In genomic region chrX:159697030-159697454, GRCm38 (mm10) we compare ENCODE assay signal across 10 mouse cellular contexts.
DNase-seq lines count a peak whose midpoint lies in the region; ATAC-seq and TF ChIP-seq lines count a peak whose summit lies in the region.
"Had no signal": no experiment of that assay in that cellular context is flagged by ENCODE, and none has a peak within 500 bp of the region (broad histone marks: within the 10 kb centered on the region; RNA-seq: fewer than 3 reads in every experiment).

No protein-coding gene starts in this region.

- peaks cover 3% of the 10 kb centered on the region; the same call in 1 of the 2 replicates for H3K4me1 ChIP-seq in intestine, embryonic 14.5 days (replicated peaks; ENCODE audit: control insufficient read depth, insufficient read depth, low read length)
- no peaks in the 10 kb centered on the region for H3K4me1 ChIP-seq in intestine, postnatal 0 days (replicated peaks; ENCODE audit: control insufficient read depth, insufficient read depth, low read length)
- H3K4me1 ChIP-seq: embryonic facial prominence, embryonic 13.5 days had no signal

- H3K27ac ChIP-seq in intestine, embryonic 14.5 days (ENCODE audit: low read depth), result no peak overlapping the region
- no peak overlapping the region for H3K27ac ChIP-seq in intestine, postnatal 0 days (ENCODE audit: low read depth, low read length)
- H3K27ac ChIP-seq: embryonic facial prominence, embryonic 13.5 days had no signal

- DNase-seq in intestine, embryonic 14.5 days (ENCODE audit: low spot score), result no peak
- peak; percentile 34 for DNase-seq in kidney, postnatal 14 days
- peak; percentile 68 to 84 for DNase-seq in thymus, adult 18-20 months
- DNase-seq in retina, embryonic 14.5 days (ENCODE audit: low spot score), result no peak
- DNase-seq in adrenal gland, postnatal 14 days, result no peak
- no peak for DNase-seq in urinary bladder, postnatal 36 days (ENCODE audit: low spot score in 2 of 2)

- H3K4me2 ChIP-seq in intestine, embryonic 14.5 days (ENCODE audit: low read length), result no peak overlapping the region
- H3K4me2 ChIP-seq in intestine, postnatal 0 days (replicated peaks; ENCODE audit: low read depth), result no peak overlapping the region
- H3K4me2 ChIP-seq: embryonic facial prominence, embryonic 13.5 days had no signal

- H3K9ac ChIP-seq in intestine, embryonic 14.5 days (ENCODE audit: low read length), result no peak overlapping the region
- no peak overlapping the region for H3K9ac ChIP-seq in intestine, postnatal 0 days (ENCODE audit: low read depth, low read length)
- H3K9ac ChIP-seq: embryonic facial prominence, embryonic 13.5 days had no signal

- H3K9me3 ChIP-seq in intestine, embryonic 14.5 days (ENCODE audit: control insufficient read depth, low read length), result no peaks in the 10 kb centered on the region
- H3K9me3 ChIP-seq in intestine, postnatal 0 days (ENCODE audit: control insufficient read depth), result no peaks in the 10 kb centered on the region
- H3K9me3 ChIP-seq: embryonic facial prominence, embryonic 13.5 days had no signal

- H3K27me3 ChIP-seq in intestine, embryonic 14.5 days (replicated peaks; ENCODE audit: control insufficient read depth, insufficient read depth, low read length), result no peaks in the 10 kb centered on the region
- no peaks in the 10 kb centered on the region for H3K27me3 ChIP-seq in intestine, postnatal 0 days (replicated peaks; ENCODE audit: control insufficient read depth, insufficient read depth, low read length)

- WGBS in intestine, embryonic 14.5 days, result 22% methylated on average over 4 of the region's 4 CpGs
- WGBS in intestine, postnatal 0 days, result 37% methylated on average over 4 of the region's 4 CpGs

- no peak for TF ChIP-seq CTCF in intestine, postnatal 0 days (IDR thresholded peaks at IDR 0.05; ENCODE audit: low read depth)

- ATAC-seq in intestine, embryonic 14.5 days (replicated peaks; ENCODE audit: low FRiP score, low TSS enrichment, low read depth), result 0 out of 2 replicates have a peak, but pooled peaks have one; percentile 5
- no peak for ATAC-seq in intestine, postnatal 0 days
- peak; percentile 64 for ATAC-seq in granulocyte monocyte progenitor cell, adult 5-6 weeks (replicated peaks; ENCODE audit: poor library complexity, severe bottlenecking)
- ATAC-seq: Patski had no signal

- H3K4me3 ChIP-seq in intestine, embryonic 14.5 days (ENCODE audit: low read depth, low read length), result no peak overlapping the region
- H3K4me3 ChIP-seq in intestine, postnatal 0 days (ENCODE audit: low read depth, low read length), result no peak overlapping the region
- H3K4me3 ChIP-seq: embryonic facial prominence, embryonic 13.5 days had no signal

- H3K36me3 ChIP-seq in intestine, embryonic 14.5 days (ENCODE audit: control insufficient read depth, insufficient read depth, low read length), result no peaks in the 10 kb centered on the region
- no peaks in the 10 kb centered on the region for H3K36me3 ChIP-seq in intestine, postnatal 0 days (ENCODE audit: control insufficient read depth, insufficient read depth)
- H3K36me3 ChIP-seq: embryonic facial prominence, embryonic 13.5 days had no signal

Comparison
In these comparisons a context has a peak if more than half of its experiments do, and no peak if none do; other contexts are left out.
1. DNase-seq: peak in kidney, postnatal 14 days (single experiment) and thymus, adult 18-20 months (2 of 2); none in intestine, embryonic 14.5 days (single experiment), retina, embryonic 14.5 days (single experiment), adrenal gland, postnatal 14 days (single experiment) and urinary bladder, postnatal 36 days (0 of 2).